Mouse (Mus musculus) brain, embryonic 14.5 days (tissue): ENCODE measurements around the gene Cttnbp2.

ENCODE experiments used
- CTCF ChIP-seq: fragments of 200-500 bp; IDR thresholded peaks from 2 replicates; pipeline ENCODE4 v1.5.1; 2012; ENCODE audit warnings: inconsistent platforms, mild to moderate bottlenecking, moderate library complexity, borderline replicate concordance; ENCODE audit not compliant: insufficient read depth, insufficient read length; ENCODE audit errors: extremely low read depth
- POLR2A ChIP-seq: fragments of 200-500 bp; IDR thresholded peaks from 2 replicates; pipeline ENCODE4 v1.6.1; 2012; ENCODE audit warnings: mild to moderate bottlenecking, inconsistent platforms, borderline replicate concordance; ENCODE audit not compliant: poor library complexity, insufficient read depth, insufficient read length, severe bottlenecking; ENCODE audit errors: extremely low read depth

GRCm38 (mm10) chr6:18474541-18474940, 40.1 kb downstream of the Cttnbp2 start:
- no peak for TF ChIP-seq CTCF
- no peak for TF ChIP-seq POLR2A
